Mouse (Mus musculus) spleen, adult 2 months (tissue): ENCODE results near the gene Cerk. TPM values are rescaled to one million over a fixed set of nuclear protein-coding genes. Genes with fewer than 3 reads are reported as not detected.
A peak's percentile ranks its signal among the peaks of the same experiment; 100 is the strongest.
"Not testable (repeated sequence)": the region's sequence is repeated elsewhere in the genome, so short reads cannot be mapped to it uniquely, and the experiment has no call there.

Experiments
- DNase-seq, 2 experiments: peaks; one replicate each; pipeline versions ENCODE4 v3.0.0 to v3.0.0-alpha.2; 2012 to 2021; ENCODE audit warnings: low spot score in 2 of 2, low read depth in 1 of 2
- H3K27ac ChIP-seq: fragments of 200-500 bp; 2 replicates; pipeline ENCODE4 v1.5.1; 2012; ENCODE audit warnings: low read length, inconsistent platforms; ENCODE audit not compliant: insufficient read depth
- H3K27me3 ChIP-seq: fragments of 200-500 bp; 2 replicates; pipeline ENCODE4 v1.6.1; 2012; ENCODE audit warnings: mild to moderate bottlenecking, moderate library complexity, low read length, inconsistent platforms; ENCODE audit not compliant: control insufficient read depth, insufficient read depth
- H3K36me3 ChIP-seq: fragments of 200-500 bp; 2 replicates; pipeline ENCODE4 v1.6.1; 2012; ENCODE audit warnings: mild to moderate bottlenecking, low read length, inconsistent platforms; ENCODE audit not compliant: control insufficient read depth, insufficient read depth
- H3K4me1 ChIP-seq: fragments of 200-500 bp; 2 replicates; pipeline ENCODE4 v1.6.1; 2011; ENCODE audit warnings: inconsistent platforms; ENCODE audit not compliant: control insufficient read depth, insufficient read depth, insufficient read length
- H3K4me3 ChIP-seq: fragments of 200-500 bp; 2 replicates; pipeline ENCODE4 v1.5.1; 2011; ENCODE audit warnings: mild to moderate bottlenecking, inconsistent platforms; ENCODE audit not compliant: insufficient read depth, insufficient read length; ENCODE audit errors: extremely low read depth
- CTCF ChIP-seq: fragments of 200-500 bp; IDR thresholded peaks from 2 replicates; pipeline ENCODE4 v1.5.1; 2011; ENCODE audit warnings: mild to moderate bottlenecking, inconsistent platforms; ENCODE audit not compliant: insufficient read depth, insufficient read length, insufficient replicate concordance; ENCODE audit errors: extremely low read depth
- POLR2A ChIP-seq: fragments of 200-500 bp; IDR thresholded peaks from 2 replicates; pipeline ENCODE4 v1.6.1; 2011; ENCODE audit warnings: low read depth, low read length, inconsistent platforms
- WGBS: fragments of 180-500 bp; shearing (Covaris S2); methylation state at CpG from one replicate; pipeline ENCODE4 v1.1.7; 2018; 5-methylcytosine and 5-hydroxymethylcytosine counted together
- polyA plus RNA-seq: library from polyadenylated mRNA; depleted of rRNA; stranded (reverse); fragments of >200 nt; gene quantifications from 2 replicates; pipeline ENCODE4 v1.2.3, GENCODE M21; 2012

Cerk gene
- polyA plus RNA-seq, 1 experiment = 64.4 TPM

DNA sequence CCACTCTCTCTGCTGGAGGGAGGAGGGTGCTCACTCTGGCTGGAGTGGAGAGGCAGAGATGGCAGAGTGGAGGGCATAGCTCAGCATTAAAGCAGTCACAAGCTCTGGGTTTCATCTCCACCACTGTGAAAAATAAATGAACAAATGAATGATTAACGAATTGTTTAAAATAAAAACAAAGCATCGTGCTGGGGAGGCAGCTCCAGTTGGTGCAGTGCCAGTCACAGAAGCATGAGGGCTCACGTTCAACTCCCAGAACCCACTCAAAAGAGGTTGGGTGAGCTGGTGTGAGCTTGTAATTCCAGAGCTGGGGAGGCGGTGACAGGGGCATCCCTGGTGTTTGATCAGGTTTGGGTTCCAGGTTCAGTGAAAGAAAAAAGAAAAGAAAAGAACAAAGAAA lies 14.2 kb upstream of the Cerk start:
- WGBS = 73% methylated on average over 4 of the region's 4 CpGs
- H3K4me3 ChIP-seq = no peak overlapping the region
- no peak for TF ChIP-seq CTCF
- no peak for TF ChIP-seq POLR2A
- no peaks in the 10 kb centered on the region for H3K36me3 ChIP-seq
- DNase-seq = no peak
- H3K4me1 ChIP-seq = peaks cover 39% of the 10 kb centered on the region
- H3K27me3 ChIP-seq = no peaks in the 10 kb centered on the region
- H3K27ac ChIP-seq = no peak overlapping the region

- H3K27ac ChIP-seq = no peak overlapping the region
- 83% methylated on average over 4 of the region's 4 CpGs for WGBS
- TF ChIP-seq POLR2A (no peak), CTCF (no peak)
- H3K4me3 ChIP-seq = no peak overlapping the region
- DNase-seq = no peak
- no peaks in the 10 kb centered on the region for H3K27me3 ChIP-seq
- peaks cover 38% of the 10 kb centered on the region for H3K4me1 ChIP-seq
- H3K36me3 ChIP-seq = no peaks in the 10 kb centered on the region
These were observed 13.5 kb upstream of the Cerk start for GRCm38 (mm10) chr15:86199482-86199881.

- no peaks in the 10 kb centered on the region for H3K36me3 ChIP-seq
- H3K4me3 ChIP-seq = no peak overlapping the region
- TF ChIP-seq POLR2A (no peak), CTCF (no peak)
- 92% methylated on average over 5 of the region's 5 CpGs for WGBS
- no peak overlapping the region for H3K27ac ChIP-seq
- H3K4me1 ChIP-seq = peaks cover 34% of the 10 kb centered on the region
- no peak for DNase-seq
- no peaks in the 10 kb centered on the region for H3K27me3 ChIP-seq
These were observed 13.1 kb upstream of the Cerk start for GRCm38 (mm10) chr15:86199052-86199451.

- WGBS = 91% methylated on average over 55 of the region's 55 CpGs
- DNase-seq, H3K4me3 ChIP-seq, H3K36me3 ChIP-seq, H3K27ac ChIP-seq, H3K27me3 ChIP-seq: not testable (repeated sequence)
- peaks cover 14% of the 10 kb centered on the region; the same call in 1 of the 2 replicates for H3K4me1 ChIP-seq
These were observed 8.9 kb upstream of the Cerk start for GRCm38 (mm10) chr15:86194676-86195453.

- peak overlapping the region; percentile 21; the same call in 1 of the 2 replicates for H3K27ac ChIP-seq
- WGBS = 79% methylated on average over 3 of the region's 3 CpGs
- peaks cover 17% of the 10 kb centered on the region; the same call in 1 of the 2 replicates for H3K4me1 ChIP-seq
- H3K36me3 ChIP-seq = no peaks in the 10 kb centered on the region
- TF ChIP-seq POLR2A (no peak), CTCF (no peak)
- DNase-seq = no peak
- H3K27me3 ChIP-seq = no peaks in the 10 kb centered on the region
- H3K4me3 ChIP-seq = no peak overlapping the region
These were observed 6.0 kb upstream of the Cerk start for GRCm38 (mm10) chr15:86191933-86192332.

GRCm38 (mm10) chr15:86191505-86191904 lies 5.6 kb upstream of the Cerk start:
- no peak overlapping the region for H3K4me3 ChIP-seq
- WGBS = 8% methylated on average over 1 of the region's 1 CpGs
- no peaks in the 10 kb centered on the region for H3K27me3 ChIP-seq
- no peak for DNase-seq
- H3K4me1 ChIP-seq = peaks cover 18% of the 10 kb centered on the region; the same call in 1 of the 2 replicates
- H3K27ac ChIP-seq = peak overlapping the region; percentile 21
- H3K36me3 ChIP-seq = no peaks in the 10 kb centered on the region
- TF ChIP-seq POLR2A = no peak
- TF ChIP-seq CTCF = no peak

DNA sequence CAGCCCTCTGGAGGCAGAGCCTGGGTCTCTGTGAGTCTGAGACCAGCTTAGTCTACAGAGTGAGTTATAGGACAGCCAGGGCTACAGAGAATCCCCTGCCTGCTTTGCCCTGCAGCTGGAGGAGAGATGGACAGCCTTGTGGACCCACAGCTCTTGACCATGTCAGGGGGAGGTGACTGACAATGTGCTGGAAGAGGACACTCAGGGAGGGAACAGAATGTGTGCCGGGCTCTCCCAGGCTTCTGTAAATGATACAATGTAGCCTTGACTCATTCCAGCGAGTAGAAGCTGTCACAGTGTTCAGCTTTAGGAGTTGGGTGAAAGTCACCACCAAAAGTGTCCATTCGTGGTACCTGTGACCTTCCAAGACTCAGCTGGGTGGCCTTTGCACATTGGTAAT lies 4.4 kb upstream of the Cerk start:
- H3K36me3 ChIP-seq = no peaks in the 10 kb centered on the region
- WGBS = 84% methylated on average over 3 of the region's 3 CpGs
- H3K4me3 ChIP-seq = no peak overlapping the region
- H3K27me3 ChIP-seq = no peaks in the 10 kb centered on the region
- no peak for DNase-seq
- H3K4me1 ChIP-seq = peaks cover 21% of the 10 kb centered on the region; the same call in 1 of the 2 replicates
- TF ChIP-seq CTCF (no peak), POLR2A (no peak)
- H3K27ac ChIP-seq = no peak overlapping the region
